Mouse (Mus musculus) left cerebral cortex, postnatal 25 days (tissue): ENCODE results near the gene Ces2h. TPM values are rescaled to one million over a fixed set of nuclear protein-coding genes. Genes with fewer than 3 reads are reported as not detected.

Experiments used
- DNase-seq, 2 experiments: peaks; one replicate each; pipeline ENCODE4 v3.0.0; 2022; ENCODE audit warnings: low spot score in 2 of 2, mixed read lengths in 1 of 2
- intact Hi-C: fragments of 180-260 bp; cut with DNase I; formaldehyde crosslinking; loops from one replicate; pipeline ENCODE4 v1.15.1; 2025
- total RNA-seq, 2 experiments: library from RNA; stranded (reverse); gene quantifications; 2 replicates each; pipeline ENCODE4 v1.2.3; 2021

Ces2h gene
- total RNA-seq, 2 experiments from 2014 or later = not detected

- intact Hi-C loops = no loop called here
- no peak for DNase-seq
These were observed 68.3 kb downstream of the Ces2h start for GRCm38 (mm10) chr8:105068971-105069370.

Other genes starting within 250 kb of the Ces2h start
- gene Ces2b, start 169.3 kb upstream of the Ces2h start, total RNA-seq = under 1 TPM; 0.16 to 0.46 TPM
- not detected for gene Ces2c, start 153.8 kb upstream of the Ces2h start, total RNA-seq
- gene Ces2e, start 74.6 kb upstream of the Ces2h start, total RNA-seq = not detected
- not detected for gene Ces2f, start 53.5 kb upstream of the Ces2h start, total RNA-seq
- under 1 TPM; 0.16 to 0.30 TPM for gene Ces2g, start 39.1 kb upstream of the Ces2h start, total RNA-seq
- gene Ces3a, start 47.7 kb downstream of the Ces2h start, total RNA-seq = not detected
- gene Ces3b, start 82.9 kb downstream of the Ces2h start, total RNA-seq = not detected
- gene Ces4a, start 130.9 kb downstream of the Ces2h start, total RNA-seq = not detected
- gene Cbfb, start 169.8 kb downstream of the Ces2h start, total RNA-seq = 10 to 100 TPM; 20.3 to 22.1 TPM
- 10 to 100 TPM; 37.6 to 38.1 TPM for gene D230025D16Rik, start 224.3 kb downstream of the Ces2h start, total RNA-seq